Mouse (Mus musculus): ENCODE results near the gene Clec16a.

Gene Clec16a

GRCm38 (mm10) chr16:10534567-10534966 lies 10.6 kb upstream of the Clec16a start:
- DNase-seq (ENCODE audit: low spot score in 2 of 2) = no peak

DNA sequence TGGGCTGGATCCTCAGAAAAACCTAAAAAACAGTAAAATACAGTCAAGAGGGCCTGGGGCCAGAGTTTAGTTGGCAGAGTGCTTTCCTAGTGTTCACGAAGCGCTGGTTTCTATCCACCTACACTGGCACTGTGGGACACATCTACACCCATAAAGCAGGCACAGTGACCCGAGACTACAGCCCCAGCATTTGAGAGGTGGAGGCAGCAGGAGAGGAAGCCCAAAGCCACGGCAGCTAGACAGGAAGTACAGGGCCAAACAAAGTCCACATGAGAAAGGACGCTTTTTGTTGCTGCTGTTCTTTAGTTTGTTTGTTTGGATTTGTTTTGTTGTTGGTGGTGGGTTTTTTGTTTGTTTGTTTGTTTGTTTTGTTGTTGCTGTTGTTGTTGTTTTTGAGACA lies 8.8 kb upstream of the Clec16a start:
- no peak for DNase-seq (ENCODE audit: low spot score in 2 of 2)

GRCm38 (mm10) chr16:10536961-10537360 lies 8.2 kb upstream of the Clec16a start:
- DNase-seq (ENCODE audit: low spot score in 2 of 2) = no peak

GRCm38 (mm10) chr16:10540763-10541597 lies 4.2 kb upstream of the Clec16a start:
- no peak for DNase-seq (ENCODE audit: low spot score in 2 of 2)

- DNase-seq (ENCODE audit: low spot score in 2 of 2) = no peak
Observed at GRCm38 (mm10) chr16:10541598-10541930, 3.6 kb upstream of the Clec16a start.

- peak in 1 of 2 experiments; percentile 25 for DNase-seq (ENCODE audit: low spot score in 2 of 2)
Observed at GRCm38 (mm10) chr16:10542266-10542665, 2.9 kb upstream of the Clec16a start.

DNA sequence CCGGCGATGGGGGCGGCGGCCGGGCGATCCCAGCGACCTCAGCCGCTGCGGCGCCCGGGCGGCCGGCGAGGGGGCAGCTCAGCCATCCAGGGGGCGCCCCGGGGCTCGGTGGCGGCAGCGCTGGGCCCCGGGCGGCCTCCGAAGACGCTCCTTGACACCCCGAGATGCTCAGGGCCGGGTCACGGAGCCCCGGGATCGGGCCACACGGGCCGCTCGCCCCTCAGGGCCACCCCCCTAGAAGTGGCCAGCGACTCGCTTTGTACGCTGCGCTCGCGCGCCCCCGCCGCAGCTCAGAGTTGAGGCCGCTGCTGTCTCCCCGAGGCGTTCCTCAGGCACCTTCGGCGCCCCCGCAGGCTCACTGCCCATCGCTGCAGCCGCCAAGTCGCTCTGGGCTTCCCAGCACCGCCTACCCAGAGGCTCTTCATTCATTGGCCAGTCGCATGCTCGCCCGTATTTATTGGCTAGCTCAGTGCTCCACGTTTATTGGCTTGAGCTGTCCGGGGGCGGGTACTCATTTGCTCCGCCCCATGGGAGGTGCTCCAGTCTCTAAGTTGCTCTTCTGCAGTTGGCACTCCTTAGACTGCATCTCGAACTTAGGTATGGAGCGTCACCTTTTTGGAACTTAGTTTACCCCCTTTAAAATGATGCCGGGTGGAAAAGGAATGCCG lies 2.3 kb upstream of the Clec16a start, which contains the start of gene Dexi:
TSS of gene Dexi (minus strand) at position 357 of the 668 bp plus-strand sequence.
- DNase-seq (ENCODE audit: low spot score in 2 of 2) = peak; percentile 83 to 93

DNA sequence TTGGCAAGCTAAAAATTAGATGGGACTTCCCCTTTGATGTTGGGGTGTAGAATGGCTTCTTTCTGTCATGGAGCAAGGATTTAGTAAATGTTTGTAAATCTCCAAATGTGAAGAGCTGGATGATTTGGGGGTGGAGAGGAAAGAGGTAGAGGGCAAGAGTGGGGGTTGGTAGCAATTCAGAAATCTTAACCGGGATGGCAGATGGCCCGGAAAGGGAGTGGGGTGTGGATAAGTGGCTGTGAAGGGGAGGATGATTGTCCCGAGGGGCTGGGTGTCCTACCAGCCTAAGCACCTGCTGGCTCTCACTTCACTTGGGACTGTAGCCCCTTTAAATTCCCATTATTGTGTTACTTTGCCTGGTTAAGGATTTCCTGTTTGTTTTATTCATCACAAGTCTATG lies 1.7 kb downstream of the Clec16a start:
- DNase-seq (ENCODE audit: low spot score in 2 of 2) = no peak

DNA sequence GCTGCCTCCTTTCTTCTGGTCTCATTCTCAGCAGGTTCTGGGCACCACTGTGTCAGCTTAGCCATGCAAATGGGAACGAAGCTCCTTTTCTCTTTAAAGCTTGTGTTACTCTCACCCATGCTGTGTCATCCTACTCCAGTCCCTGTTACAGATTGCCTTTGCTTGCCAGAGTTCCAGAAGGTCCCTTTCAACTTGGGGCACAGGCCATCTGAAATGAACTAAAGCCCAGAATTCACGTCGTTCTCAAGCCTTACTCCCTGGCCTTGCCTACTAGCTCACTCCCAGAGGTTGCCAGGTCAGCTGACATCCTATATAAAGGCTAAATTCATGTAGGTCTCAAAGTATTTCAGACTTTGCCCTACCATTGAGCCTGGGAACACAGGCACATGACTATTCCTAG lies 3.8 kb downstream of the Clec16a start:
- no peak for DNase-seq (ENCODE audit: low spot score in 2 of 2)

- DNase-seq (ENCODE audit: low spot score in 2 of 2) = no peak
Observed at GRCm38 (mm10) chr16:10549600-10549999, 4.5 kb downstream of the Clec16a start.

DNA sequence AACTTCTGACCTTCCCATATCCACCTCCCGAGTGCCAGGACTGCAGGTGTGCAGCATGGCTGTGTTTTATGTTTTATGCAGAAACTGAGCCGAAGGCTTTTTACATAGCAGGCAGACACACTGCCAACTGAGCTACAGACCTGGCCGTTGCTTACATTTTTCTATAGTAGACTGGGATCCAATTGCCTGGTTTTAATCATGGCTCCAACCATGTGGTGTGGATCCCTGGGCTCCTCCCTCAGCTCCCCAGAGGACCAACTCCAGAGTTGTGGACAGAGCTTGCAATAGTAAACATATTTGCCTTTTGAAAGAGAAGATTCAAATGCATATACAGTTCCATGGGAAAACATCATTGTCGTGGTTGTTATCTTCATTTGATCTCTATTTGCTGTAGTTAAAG lies 6.5 kb downstream of the Clec16a start:
- no peak for DNase-seq (ENCODE audit: low spot score in 2 of 2)

DNA sequence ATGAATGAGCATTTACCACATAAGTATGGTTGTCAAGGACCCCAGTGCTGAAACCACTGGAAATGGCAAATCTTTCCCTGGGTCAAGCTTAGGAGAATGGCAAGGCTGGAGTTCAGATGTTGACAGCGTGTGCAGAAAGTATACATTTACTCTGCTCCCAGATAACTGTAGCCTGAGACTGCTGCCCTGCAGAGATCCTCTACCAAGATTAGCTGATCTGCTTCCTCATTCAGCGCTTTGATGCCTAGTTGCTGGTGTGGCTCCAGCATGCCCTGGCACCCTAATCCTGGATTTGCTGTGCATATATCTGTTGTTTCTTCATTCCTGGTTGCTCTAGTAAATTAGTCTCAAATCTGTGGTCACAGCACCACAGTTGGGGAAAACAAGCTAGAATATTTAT lies 8.7 kb downstream of the Clec16a start:
- no peak for DNase-seq (ENCODE audit: low spot score in 2 of 2)

DNA sequence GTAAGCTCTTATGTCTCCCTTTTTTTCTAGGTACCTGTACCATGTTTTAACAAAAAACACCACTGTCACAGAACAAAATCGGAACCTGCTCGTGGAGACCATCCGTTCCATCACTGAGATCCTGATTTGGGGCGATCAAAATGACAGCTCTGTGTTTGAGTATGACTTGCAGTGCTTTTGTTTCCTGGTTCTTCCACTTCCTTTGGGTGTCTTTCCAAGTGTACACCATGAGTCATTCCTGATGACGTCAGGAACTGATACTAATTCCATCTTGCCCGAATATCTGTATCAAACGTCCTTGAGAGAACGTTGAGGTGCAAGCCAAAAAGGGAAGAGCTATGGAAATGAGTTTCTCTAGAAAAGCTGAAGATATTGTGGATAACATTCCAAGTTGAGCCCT lies 14.9 kb downstream of the Clec16a start:
- no peak for DNase-seq (ENCODE audit: low spot score in 2 of 2)

GRCm38 (mm10) chr16:10565278-10565885 lies 20.2 kb downstream of the Clec16a start:
- peak; percentile 40 to 80 for DNase-seq (ENCODE audit: low spot score in 2 of 2)

- DNase-seq (ENCODE audit: low spot score in 2 of 2) = no peak
Observed at GRCm38 (mm10) chr16:10567153-10567552, 22.0 kb downstream of the Clec16a start.

DNA sequence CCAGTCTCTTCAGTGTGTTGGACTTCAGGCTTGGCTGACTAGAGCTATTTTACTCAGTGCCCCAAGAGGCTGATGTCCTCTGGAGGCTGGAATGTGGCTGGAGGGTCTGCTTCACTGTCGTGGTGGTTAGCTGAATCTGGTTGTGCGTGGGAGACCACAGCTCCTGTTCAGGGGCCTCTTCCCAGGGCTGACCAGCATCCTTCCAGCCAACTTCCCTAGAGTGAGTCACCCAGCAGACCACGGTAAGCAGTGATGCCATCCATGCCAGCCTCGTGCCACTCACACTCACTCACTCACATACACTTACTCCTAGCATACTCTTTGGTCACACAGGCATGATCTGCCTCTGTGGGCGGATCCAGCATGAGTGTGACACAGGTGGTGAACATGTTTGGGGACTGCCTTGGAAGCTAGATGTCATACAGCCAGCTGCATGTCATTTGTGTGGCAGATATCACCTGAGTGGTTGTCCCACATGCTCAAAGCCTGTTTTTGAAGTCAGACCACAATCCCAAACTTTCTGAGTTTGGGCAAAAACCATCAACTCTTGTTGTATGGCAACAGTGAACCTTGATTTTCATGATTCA lies 24.8 kb downstream of the Clec16a start:
- DNase-seq (ENCODE audit: low spot score in 2 of 2) = no peak

- peak; percentile 14 to 70 for DNase-seq (ENCODE audit: low spot score in 2 of 2)
Observed at GRCm38 (mm10) chr16:10570708-10571107, 25.6 kb downstream of the Clec16a start.

DNA sequence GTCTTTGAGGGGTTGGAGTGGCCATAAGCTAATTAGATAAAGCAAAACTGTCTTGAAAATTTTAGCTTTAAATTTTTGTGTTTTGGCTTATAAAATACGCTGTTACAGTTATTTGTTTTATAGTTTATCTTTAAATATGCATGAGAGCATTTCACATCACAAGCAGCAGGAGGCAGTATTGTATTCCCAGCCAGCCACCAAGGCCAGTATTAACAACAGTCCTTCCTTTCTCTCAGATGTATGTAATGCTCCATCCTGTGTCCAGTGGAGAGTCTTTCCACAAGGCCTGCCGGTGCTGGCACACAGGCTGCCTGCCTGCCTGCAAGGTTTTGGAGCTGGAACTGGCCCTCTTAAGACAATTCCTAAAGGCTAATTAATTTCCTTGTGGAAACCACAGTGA lies 26.7 kb downstream of the Clec16a start:
- no peak for DNase-seq (ENCODE audit: low spot score in 2 of 2)

DNA sequence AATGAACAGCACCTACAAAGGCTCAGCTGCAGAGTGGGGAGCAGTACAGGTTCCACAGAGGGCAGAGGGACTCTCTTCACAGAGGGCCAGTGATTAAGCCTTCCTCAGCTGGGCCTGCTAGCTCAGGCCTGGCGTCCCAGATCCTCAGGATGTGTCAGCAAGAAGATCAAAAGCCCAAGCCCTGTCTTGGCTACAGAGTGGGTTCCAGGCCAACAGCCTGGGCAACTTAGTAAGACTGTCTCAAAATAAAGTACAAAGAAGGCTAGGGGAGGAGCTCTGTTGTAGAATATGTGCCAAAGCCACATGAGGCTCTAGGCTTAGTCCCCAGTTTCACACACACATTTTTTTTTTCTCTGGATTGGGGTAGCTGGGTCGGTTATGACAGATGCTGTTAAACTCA lies 29.8 kb downstream of the Clec16a start:
- DNase-seq (ENCODE audit: low spot score in 2 of 2) = no peak

GRCm38 (mm10) chr16:10575915-10576314 lies 30.8 kb downstream of the Clec16a start:
- no peak for DNase-seq (ENCODE audit: low spot score in 2 of 2)

DNA sequence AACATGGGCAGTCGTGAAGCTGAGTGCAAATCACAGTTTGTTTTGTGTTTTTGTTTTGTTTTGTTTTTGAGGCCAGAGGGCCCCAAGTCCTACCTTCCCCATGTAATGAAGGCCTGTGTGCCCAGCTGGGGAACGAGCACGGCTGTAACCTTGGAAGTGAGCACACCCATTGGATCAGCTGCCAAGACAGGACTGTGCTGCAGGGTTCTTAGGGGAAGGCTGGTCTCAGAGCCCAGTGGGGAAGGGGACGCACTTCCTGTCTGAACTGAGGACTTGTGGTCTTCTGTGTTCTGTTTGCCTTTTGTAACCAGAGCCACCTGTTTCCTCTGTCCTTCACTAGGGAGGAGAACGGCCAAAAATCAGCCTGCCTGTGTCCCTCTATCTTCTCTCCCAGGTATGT lies 32.4 kb downstream of the Clec16a start:
- no peak for DNase-seq (ENCODE audit: low spot score in 2 of 2)

GRCm38 (mm10) chr16:10578376-10578775 lies 33.2 kb downstream of the Clec16a start:
- DNase-seq (ENCODE audit: low spot score in 2 of 2) = no peak
